Mouse (Mus musculus): ENCODE results near the gene Rassf1.

DNA sequence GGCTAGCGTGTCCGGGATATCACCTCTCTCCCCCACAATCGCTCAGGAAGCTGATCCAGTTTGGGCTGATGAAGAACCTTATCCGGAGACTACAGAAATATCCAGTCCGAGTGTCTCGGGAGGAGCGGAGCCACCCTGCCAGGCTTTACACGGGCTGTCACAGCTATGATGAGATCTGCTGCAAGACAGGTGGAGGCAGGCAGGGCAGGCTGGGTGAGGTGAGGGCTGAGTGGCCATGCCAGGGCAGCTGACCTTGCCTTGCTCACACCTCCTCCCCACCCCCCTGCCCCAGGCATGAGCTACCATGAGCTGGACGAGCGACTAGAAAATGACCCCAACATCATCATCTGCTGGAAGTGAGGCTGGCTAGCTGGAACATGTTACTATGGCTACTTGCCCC is 6.2 kb upstream of the Rassf1 start:
- no peak for TF ChIP-seq CTCF (IDR thresholded peaks at IDR 0.05; ENCODE audit: insufficient read depth, low read depth, low read length)
- TF ChIP-seq POLR2A (IDR thresholded peaks at IDR 0.05; ENCODE audit: insufficient read depth, low read depth, low read length) = no peak

Data from olfactory bulb, adult 2 months (tissue).